Mouse (Mus musculus): Measurements from ENCODE around the gene 2610044O15Rik8.

GRCm38 (mm10) chr8:129233664-129234026 is 561 bp downstream of the 2610044O15Rik8 start:
- TF ChIP-seq GATA1 (IDR thresholded peaks at IDR 0.05; ENCODE audit: low read length) (no peak), TAL1 (IDR thresholded peaks at IDR 0.05; ENCODE audit: low read length) (no peak)

Data from erythroblast, embryonic 14.5 days (primary cell).